Mouse (Mus musculus) lung, embryonic 15.5 days (tissue): ENCODE results near the gene Hist1h2af. TPM values are rescaled to one million over a fixed set of nuclear protein-coding genes. Genes with fewer than 3 reads are reported as not detected.
"Not testable (repeated sequence)": the region's sequence is repeated elsewhere in the genome, so short reads cannot be mapped to it uniquely, and the experiment has no call there.

ENCODE experiments used
- ATAC-seq: fragments of 200-750 bp; cut with Nextera tagmentation; 2 replicates; pipeline ENCODE4 v1.8.0; 2017; ENCODE audit warnings: moderate number of reproducible peaks, borderline replicate concordance; ENCODE audit not compliant: low FRiP score, low TSS enrichment; ENCODE audit errors: extremely low read depth
- H3K27ac ChIP-seq: fragments of 300-500 bp; sonication (generic); 2 replicates; pipeline ENCODE4 v1.5.1; 2015; ENCODE audit warnings: moderate library complexity, mild to moderate bottlenecking, inconsistent platforms
- H3K27me3 ChIP-seq: fragments of 300-500 bp; sonication (generic); 2 replicates; pipeline ENCODE4 v1.6.1; 2015; ENCODE audit warnings: inconsistent platforms
- H3K36me3 ChIP-seq: fragments of 300-500 bp; sonication (generic); 2 replicates; pipeline ENCODE4 v1.6.1; 2015; ENCODE audit warnings: inconsistent platforms
- H3K4me1 ChIP-seq: fragments of 300-500 bp; sonication (generic); 2 replicates; pipeline ENCODE4 v1.6.1; 2015; ENCODE audit warnings: inconsistent platforms
- H3K4me2 ChIP-seq: fragments of 300-500 bp; sonication (generic); 2 replicates; pipeline ENCODE4 v1.6.1; 2015; ENCODE audit warnings: inconsistent platforms, mild to moderate bottlenecking, moderate library complexity
- H3K4me3 ChIP-seq: fragments of 300-500 bp; sonication (generic); 2 replicates; pipeline ENCODE4 v1.5.1; 2015; ENCODE audit warnings: mild to moderate bottlenecking, inconsistent platforms
- H3K9ac ChIP-seq: fragments of 300-500 bp; sonication (generic); 2 replicates; pipeline ENCODE4 v1.6.1; 2015; ENCODE audit warnings: inconsistent platforms
- H3K9me3 ChIP-seq: fragments of 300-500 bp; sonication (generic); 2 replicates; pipeline ENCODE4 v1.6.1; 2016; ENCODE audit warnings: inconsistent platforms
- WGBS: fragments of 180-500 bp; shearing (Covaris S2); methylation state at CpG from one replicate; pipeline ENCODE4 v1.1.7; 2015; 5-methylcytosine and 5-hydroxymethylcytosine counted together
- polyA plus RNA-seq: library from polyadenylated mRNA; unstranded; fragments of >200 nt; fragmentation: Nextera tagmentation; extraction: Ambion mirVana; gene quantifications from 2 replicates; pipeline ENCODE4 v1.2.1, GENCODE M21; 2015

The Hist1h2af gene
- 6.2 and 8.4 TPM in 2 replicates for polyA plus RNA-seq

- H3K27me3 ChIP-seq, H3K9me3 ChIP-seq, H3K36me3 ChIP-seq: not testable (repeated sequence)
- peaks cover 36% of the 10 kb centered on the region for H3K4me1 ChIP-seq
- ATAC-seq = peak; percentile 53; the same call in 1 of the 2 replicates
- H3K27ac ChIP-seq = peak within 1 kb of the TSS; percentile 98
- peak within 1 kb of the TSS; percentile 61 for H3K9ac ChIP-seq
- peak within 1 kb of the TSS; percentile 48 for H3K4me3 ChIP-seq
- WGBS = under 1% methylated on average over 28 of the region's 53 CpGs
- H3K4me2 ChIP-seq = peak within 1 kb of the TSS; percentile 66
These were observed at the start of gene Hist1h2af for GRCm38 (mm10) chr13:23533560-23534367. Hist1h2af (plus strand) TSS chr13:23533906.

GRCm38 (mm10) chr13:23485271-23485670, 48.4 kb upstream of the Hist1h2af start:
- no peaks in the 10 kb centered on the region for H3K9me3 ChIP-seq
- H3K4me1 ChIP-seq = peaks cover 5% of the 10 kb centered on the region; the same call in 1 of the 2 replicates
- WGBS = 38% methylated on average over 5 of the region's 5 CpGs
- no peak overlapping the region for H3K27ac ChIP-seq
- H3K27me3 ChIP-seq = no peaks in the 10 kb centered on the region
- H3K4me3 ChIP-seq = no peak overlapping the region
- H3K4me2 ChIP-seq = no peak overlapping the region
- ATAC-seq = no peak
- no peaks in the 10 kb centered on the region for H3K36me3 ChIP-seq
- no peak overlapping the region for H3K9ac ChIP-seq

- WGBS = 2% methylated on average over 13 of the region's 14 CpGs
These were observed 45.0 kb upstream of the Hist1h2af start, which contains the start of gene Btn2a2 for GRCm38 (mm10) chr13:23488400-23489322. Btn2a2 (minus strand) TSS chr13:23488857.

GRCm38 (mm10) chr13:23490863-23491262, 42.8 kb upstream of the Hist1h2af start:
- no peak overlapping the region for H3K27ac ChIP-seq
- H3K4me1 ChIP-seq = peaks cover 5% of the 10 kb centered on the region; the same call in 1 of the 2 replicates
- 32% methylated on average over 1 of the region's 1 CpGs for WGBS
- H3K4me2 ChIP-seq = no peak overlapping the region
- no peaks in the 10 kb centered on the region for H3K27me3 ChIP-seq
- H3K36me3 ChIP-seq = no peaks in the 10 kb centered on the region
- H3K9ac ChIP-seq = no peak overlapping the region
- H3K9me3 ChIP-seq = no peaks in the 10 kb centered on the region
- no peak for ATAC-seq
- H3K4me3 ChIP-seq = no peak overlapping the region

More at GRCm38 (mm10) chr13:23488400-23489322, 45.0 kb upstream of the Hist1h2af start, which contains the start of gene Btn2a2:
- Histone ChIP-seq H3K4me2 (peak within 1 kb of the TSS; percentile 68), H3K36me3 (no peaks in the 10 kb centered on the region), H3K9me3 (no peaks in the 10 kb centered on the region), H3K27me3 (no peaks in the 10 kb centered on the region), H3K27ac (no peak within 1 kb of the TSS), H3K4me1 (peaks cover 5% of the 10 kb centered on the region; the same call in 1 of the 2 replicates), H3K9ac (no peak within 1 kb of the TSS), H3K4me3 (peak within 1 kb of the TSS; percentile 35)
- ATAC-seq = peak; percentile 94

GRCm38 (mm10) chr13:23491263-23491662, 42.4 kb upstream of the Hist1h2af start:
- Histone ChIP-seq H3K27ac (no peak overlapping the region), H3K4me1 (peaks cover 5% of the 10 kb centered on the region; the same call in 1 of the 2 replicates), H3K4me2 (no peak overlapping the region), H3K9ac (no peak overlapping the region), H3K9me3 (no peaks in the 10 kb centered on the region), H3K27me3 (no peaks in the 10 kb centered on the region), H3K36me3 (no peaks in the 10 kb centered on the region), H3K4me3 (no peak overlapping the region)
- ATAC-seq = no peak
- WGBS = 15% methylated on average over 1 of the region's 1 CpGs

GRCm38 (mm10) chr13:23491990-23492389, 41.7 kb upstream of the Hist1h2af start:
- Histone ChIP-seq H3K27ac (no peak overlapping the region), H3K36me3 (no peaks in the 10 kb centered on the region), H3K4me1 (peaks cover 8% of the 10 kb centered on the region), H3K4me2 (peak overlapping the region; percentile 50), H3K27me3 (no peaks in the 10 kb centered on the region), H3K9me3 (no peaks in the 10 kb centered on the region), H3K9ac (no peak overlapping the region; the same call in 1 of the 2 replicates), H3K4me3 (peak overlapping the region; percentile 27)
- 8% methylated on average over 14 of the region's 14 CpGs for WGBS
- ATAC-seq = no peak

- 82% methylated on average over 6 of the region's 6 CpGs for WGBS
- H3K4me3 ChIP-seq = no peak overlapping the region
- no peaks in the 10 kb centered on the region for H3K27me3 ChIP-seq
- peaks cover 26% of the 10 kb centered on the region for H3K4me1 ChIP-seq
- H3K4me2 ChIP-seq = no peak overlapping the region
- ATAC-seq = no peak
- H3K9me3 ChIP-seq = no peaks in the 10 kb centered on the region
- H3K9ac ChIP-seq = no peak overlapping the region
- H3K36me3 ChIP-seq = no peaks in the 10 kb centered on the region
- H3K27ac ChIP-seq = no peak overlapping the region
These were observed 38.2 kb upstream of the Hist1h2af start for GRCm38 (mm10) chr13:23495526-23495925.

- no peak overlapping the region for H3K27ac ChIP-seq
- H3K9me3 ChIP-seq = no peaks in the 10 kb centered on the region
- H3K4me1 ChIP-seq = peaks cover 35% of the 10 kb centered on the region
- H3K4me2 ChIP-seq = peak overlapping the region; percentile 55
- no peak overlapping the region for H3K9ac ChIP-seq
- 6% methylated on average over 19 of the region's 19 CpGs for WGBS
- H3K36me3 ChIP-seq = no peaks in the 10 kb centered on the region
- H3K27me3 ChIP-seq = no peaks in the 10 kb centered on the region
- H3K4me3 ChIP-seq = peak overlapping the region; percentile 29
- ATAC-seq = no peak
These were observed 35.9 kb upstream of the Hist1h2af start for GRCm38 (mm10) chr13:23497656-23498321.

GRCm38 (mm10) chr13:23498653-23499052, 35.1 kb upstream of the Hist1h2af start:
- no peak overlapping the region for H3K27ac ChIP-seq
- H3K36me3 ChIP-seq = no peaks in the 10 kb centered on the region
- H3K9me3 ChIP-seq = no peaks in the 10 kb centered on the region
- peak; percentile 73; the same call in 1 of the 2 replicates for ATAC-seq
- H3K27me3 ChIP-seq = no peaks in the 10 kb centered on the region
- H3K4me2 ChIP-seq = peak overlapping the region; percentile 55
- peak overlapping the region; percentile 29 for H3K4me3 ChIP-seq
- H3K4me1 ChIP-seq = peaks cover 35% of the 10 kb centered on the region
- no peak overlapping the region for H3K9ac ChIP-seq
- WGBS = 8% methylated on average over 10 of the region's 10 CpGs

GRCm38 (mm10) chr13:23499943-23500342, 33.8 kb upstream of the Hist1h2af start:
- 20% methylated on average over 7 of the region's 7 CpGs for WGBS
- Histone ChIP-seq H3K9ac (no peak overlapping the region), H3K4me1 (peaks cover 36% of the 10 kb centered on the region), H3K4me3 (no peak overlapping the region), H3K4me2 (0 out of 2 replicates have a peak overlapping the region, but pooled peaks have one; percentile 55), H3K36me3 (no peaks in the 10 kb centered on the region), H3K27ac (no peak overlapping the region), H3K27me3 (no peaks in the 10 kb centered on the region), H3K9me3 (no peaks in the 10 kb centered on the region)
- no peak for ATAC-seq
